Mouse (Mus musculus): ENCODE data around the gene Pnpla8. TPM values are rescaled to one million over a fixed set of nuclear protein-coding genes. Genes with fewer than 3 reads are reported as not detected.

The Pnpla8 gene
- polyA plus RNA-seq, 1 experiment from 2014 or later = 133 TPM

DNA sequence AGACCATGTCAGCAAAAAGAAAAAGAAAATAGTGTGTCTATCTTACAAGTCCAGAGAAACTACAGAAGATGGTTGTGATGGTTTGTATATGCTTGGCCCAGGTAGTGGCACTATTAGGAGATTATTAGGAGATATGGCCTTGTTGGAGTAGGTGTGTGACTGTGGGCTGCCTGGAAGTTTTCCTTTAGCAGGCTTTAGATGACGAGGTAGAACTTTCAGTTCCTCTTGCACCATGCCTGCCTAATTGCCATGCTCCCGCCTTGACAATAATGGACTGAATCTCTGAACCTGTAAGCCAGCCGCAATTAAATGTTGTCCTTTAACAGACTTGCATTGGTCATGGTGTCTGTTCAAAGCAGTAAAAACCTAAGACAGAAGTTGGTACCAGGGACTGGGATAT lies 9.6 kb upstream of the Pnpla8 start:
- DNase-seq (ENCODE audit: low spot score) (no peak), ATAC-seq (no peak)
- 92% methylated on average over 3 of the region's 3 CpGs for WGBS

DNA sequence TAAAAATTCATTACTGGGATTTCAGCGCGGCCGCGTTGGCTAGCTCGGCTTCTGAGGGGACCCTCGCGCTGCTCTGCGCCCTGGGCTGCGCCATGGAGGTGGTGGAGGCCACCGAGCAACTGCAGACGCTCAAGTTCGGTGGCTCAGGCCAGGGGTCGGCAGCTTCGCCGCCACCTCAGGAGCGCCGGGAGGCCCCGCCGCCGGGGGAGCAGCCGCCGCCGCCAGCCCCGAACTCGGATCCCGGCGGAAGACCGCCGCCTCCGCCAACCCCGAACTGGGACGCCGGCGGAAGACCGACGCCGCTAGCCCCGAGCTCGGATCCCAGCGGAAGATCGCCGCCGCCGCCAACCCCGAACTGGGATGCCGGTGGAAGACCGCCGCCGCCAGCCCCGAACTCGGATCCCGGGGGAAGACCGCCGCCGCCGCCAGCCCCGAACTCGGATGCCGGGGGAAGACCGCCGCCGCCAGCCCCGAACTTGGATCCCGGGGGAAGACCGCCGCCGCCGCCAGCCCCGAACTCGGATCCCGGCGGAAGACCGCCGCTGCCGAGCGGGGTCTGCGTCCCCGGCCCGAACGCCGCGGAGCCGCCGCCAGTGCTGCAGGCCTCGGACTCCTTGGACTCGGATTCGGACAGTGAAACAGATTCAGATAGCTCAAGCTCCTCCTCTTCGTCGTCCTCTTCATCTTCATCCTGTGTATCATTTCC lies 634 bp downstream of the Pnpla8 start:
- H3K9ac ChIP-seq (ENCODE audit: low read length) = peak overlapping the region; percentile 73
- WGBS = 2% methylated on average over 88 of the region's 89 CpGs
- H3K4me1 ChIP-seq (ENCODE audit: control insufficient read depth, insufficient read depth, low read length) = no peaks in the 10 kb centered on the region
- H3K27ac ChIP-seq (ENCODE audit: low read depth, low read length) = no peak overlapping the region
- H3K36me3 ChIP-seq (ENCODE audit: control insufficient read depth, insufficient read depth, low read length) = no peaks in the 10 kb centered on the region
- H3K4me3 ChIP-seq (ENCODE audit: low read depth, low read length) = peak overlapping the region; percentile 55
- H3K4me2 ChIP-seq (ENCODE audit: low read length) = peak overlapping the region; percentile 79
- no peaks in the 10 kb centered on the region for H3K9me3 ChIP-seq (replicated peaks; ENCODE audit: control insufficient read depth, low read length)
- no peaks in the 10 kb centered on the region for H3K27me3 ChIP-seq (replicated peaks; ENCODE audit: control insufficient read depth, insufficient read depth, low read length)
- ATAC-seq (peak; percentile 61; the same call in 1 of the 2 replicates), DNase-seq (ENCODE audit: low spot score) (peak; percentile 15)

More for the DNA sequence above, 9.6 kb upstream of the Pnpla8 start:
- no peak overlapping the region for H3K4me3 ChIP-seq (ENCODE audit: low read depth, low read length)
- H3K9me3 ChIP-seq (replicated peaks; ENCODE audit: control insufficient read depth, low read length) = no peaks in the 10 kb centered on the region
- no peaks in the 10 kb centered on the region for H3K27me3 ChIP-seq (replicated peaks; ENCODE audit: control insufficient read depth, insufficient read depth, low read length)
- peaks cover 17% of the 10 kb centered on the region for H3K4me1 ChIP-seq (ENCODE audit: control insufficient read depth, insufficient read depth, low read length)
- no peak overlapping the region for H3K4me2 ChIP-seq (ENCODE audit: low read length)
- H3K36me3 ChIP-seq (ENCODE audit: control insufficient read depth, insufficient read depth, low read length) = no peaks in the 10 kb centered on the region; the same call in 1 of the 2 replicates
- H3K27ac ChIP-seq (ENCODE audit: low read depth, low read length) = no peak overlapping the region
- no peak overlapping the region for H3K9ac ChIP-seq (ENCODE audit: low read length)

DNA sequence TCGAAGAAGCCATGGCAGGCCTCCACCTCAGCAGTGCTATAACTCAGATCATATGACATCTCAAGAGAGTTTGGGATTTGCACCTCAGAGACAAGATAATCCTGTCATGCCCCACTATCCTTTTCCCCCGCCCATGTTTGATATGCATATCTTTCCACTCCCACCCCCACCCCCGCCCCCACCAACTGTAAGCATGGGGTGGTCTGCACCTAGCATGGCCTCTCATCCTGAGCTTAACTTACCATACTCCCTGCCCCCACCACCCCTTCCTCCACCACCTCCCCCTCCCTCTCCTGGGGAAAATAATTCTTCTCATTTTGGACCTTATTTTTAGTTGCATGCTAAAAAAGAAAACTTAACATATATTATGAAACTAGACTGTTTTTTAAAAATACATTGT lies 1.9 kb downstream of the Pnpla8 start:
- DNase-seq (ENCODE audit: low spot score) (no peak), ATAC-seq (no peak)
- no peaks in the 10 kb centered on the region for H3K4me1 ChIP-seq (ENCODE audit: control insufficient read depth, insufficient read depth, low read length)
- no peak overlapping the region for H3K27ac ChIP-seq (ENCODE audit: low read depth, low read length)
- no peak overlapping the region for H3K4me3 ChIP-seq (ENCODE audit: low read depth, low read length)
- WGBS = 76% methylated on average over 3 of the region's 3 CpGs
- H3K9ac ChIP-seq (ENCODE audit: low read length) = no peak overlapping the region
- H3K4me2 ChIP-seq (ENCODE audit: low read length) = no peak overlapping the region
- no peaks in the 10 kb centered on the region for H3K27me3 ChIP-seq (replicated peaks; ENCODE audit: control insufficient read depth, insufficient read depth, low read length)
- no peaks in the 10 kb centered on the region for H3K9me3 ChIP-seq (replicated peaks; ENCODE audit: control insufficient read depth, low read length)
- H3K36me3 ChIP-seq (ENCODE audit: control insufficient read depth, insufficient read depth, low read length) = no peaks in the 10 kb centered on the region

DNA sequence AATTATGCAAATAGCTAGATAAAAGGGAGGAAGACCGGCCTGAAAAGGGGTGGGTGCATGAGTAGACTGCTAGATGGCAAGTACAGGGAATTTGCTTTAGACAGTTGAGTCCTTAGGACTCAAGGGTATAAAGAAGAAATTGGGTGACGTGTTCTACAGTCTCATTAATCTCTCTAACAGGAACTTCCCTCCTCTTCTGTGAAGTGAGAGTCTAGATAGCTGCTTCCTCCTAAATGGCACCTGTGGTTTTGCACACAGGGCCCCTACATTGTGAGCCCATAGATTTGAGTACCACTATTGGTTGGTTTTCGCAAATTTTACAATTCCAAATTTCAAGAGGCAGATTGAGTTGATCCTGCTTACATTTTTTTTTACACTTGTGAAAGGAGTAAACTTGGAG lies 3.5 kb downstream of the Pnpla8 start:
- no peak overlapping the region for H3K9ac ChIP-seq (ENCODE audit: low read length)
- H3K27ac ChIP-seq (ENCODE audit: low read depth, low read length) = no peak overlapping the region
- DNase-seq (ENCODE audit: low spot score) = no peak
- ATAC-seq = no peak
- WGBS = 71% methylated on average over 3 of the region's 3 CpGs
- no peak overlapping the region for H3K4me3 ChIP-seq (ENCODE audit: low read depth, low read length)
- H3K36me3 ChIP-seq (ENCODE audit: control insufficient read depth, insufficient read depth, low read length) = no peaks in the 10 kb centered on the region
- no peaks in the 10 kb centered on the region for H3K9me3 ChIP-seq (replicated peaks; ENCODE audit: control insufficient read depth, low read length)
- no peak overlapping the region for H3K4me2 ChIP-seq (ENCODE audit: low read length)
- H3K27me3 ChIP-seq (replicated peaks; ENCODE audit: control insufficient read depth, insufficient read depth, low read length) = no peaks in the 10 kb centered on the region
- no peaks in the 10 kb centered on the region for H3K4me1 ChIP-seq (ENCODE audit: control insufficient read depth, insufficient read depth, low read length)

DNA sequence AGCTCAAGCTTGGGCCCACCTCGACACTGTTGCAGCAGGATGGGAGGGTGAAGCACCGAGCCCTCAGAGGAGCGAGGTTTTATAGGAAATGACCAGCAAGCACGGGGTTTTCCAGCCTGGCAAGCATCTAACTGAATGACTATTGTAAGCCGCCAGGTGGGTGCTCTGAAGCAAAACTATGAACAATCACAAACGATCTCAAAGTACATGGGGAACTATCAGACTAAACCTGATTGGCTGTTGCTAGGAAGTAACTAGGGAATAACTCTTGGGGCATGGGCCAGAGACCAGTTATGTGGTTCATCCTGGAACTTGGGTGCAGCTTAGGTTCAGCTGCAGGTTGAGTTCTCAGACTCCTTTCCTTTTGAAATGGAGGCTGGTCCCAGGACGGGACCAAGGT lies 19.9 kb downstream of the Pnpla8 start:
- H3K4me1 ChIP-seq (ENCODE audit: control insufficient read depth, insufficient read depth, low read length) = no peaks in the 10 kb centered on the region
- no peaks in the 10 kb centered on the region for H3K9me3 ChIP-seq (replicated peaks; ENCODE audit: control insufficient read depth, low read length)
- no peaks in the 10 kb centered on the region for H3K27me3 ChIP-seq (replicated peaks; ENCODE audit: control insufficient read depth, insufficient read depth, low read length)
- ATAC-seq = no peak
- no peak overlapping the region for H3K4me2 ChIP-seq (ENCODE audit: low read length)
- no peak overlapping the region for H3K4me3 ChIP-seq (ENCODE audit: low read depth, low read length)
- H3K27ac ChIP-seq (ENCODE audit: low read depth, low read length) = no peak overlapping the region
- WGBS = 62% methylated on average over 7 of the region's 7 CpGs
- no peak overlapping the region for H3K9ac ChIP-seq (ENCODE audit: low read length)
- DNase-seq (ENCODE audit: low spot score) = no peak
- no peaks in the 10 kb centered on the region for H3K36me3 ChIP-seq (ENCODE audit: control insufficient read depth, insufficient read depth, low read length)

DNA sequence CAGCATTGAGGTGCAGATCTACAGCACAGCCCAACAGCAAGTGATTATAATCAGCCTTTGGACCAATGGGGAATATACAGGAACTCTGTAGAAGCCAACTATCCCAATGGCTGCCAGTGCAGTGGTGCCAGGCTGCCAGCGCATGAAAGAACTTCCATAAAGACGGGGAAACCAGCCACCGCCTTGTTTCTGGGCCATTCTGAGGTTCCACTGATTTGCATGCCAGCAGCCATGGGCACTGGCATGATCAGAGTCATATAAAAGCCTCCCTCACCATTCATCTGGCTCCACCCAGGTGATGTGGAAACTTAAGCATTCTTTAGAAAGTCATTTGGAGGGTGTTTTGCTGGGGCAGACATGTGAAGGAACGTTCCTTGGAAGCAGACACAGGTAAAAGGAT lies 21.2 kb downstream of the Pnpla8 start:
- H3K4me2 ChIP-seq (ENCODE audit: low read length) = no peak overlapping the region
- no peaks in the 10 kb centered on the region for H3K9me3 ChIP-seq (replicated peaks; ENCODE audit: control insufficient read depth, low read length)
- no peaks in the 10 kb centered on the region for H3K4me1 ChIP-seq (ENCODE audit: control insufficient read depth, insufficient read depth, low read length)
- H3K27me3 ChIP-seq (replicated peaks; ENCODE audit: control insufficient read depth, insufficient read depth, low read length) = no peaks in the 10 kb centered on the region
- H3K36me3 ChIP-seq (ENCODE audit: control insufficient read depth, insufficient read depth, low read length) = no peaks in the 10 kb centered on the region
- H3K27ac ChIP-seq (ENCODE audit: low read depth, low read length) = no peak overlapping the region
- WGBS = 92% methylated on average over 4 of the region's 4 CpGs
- DNase-seq (ENCODE audit: low spot score) = no peak
- ATAC-seq = no peak
- no peak overlapping the region for H3K4me3 ChIP-seq (ENCODE audit: low read depth, low read length)
- no peak overlapping the region for H3K9ac ChIP-seq (ENCODE audit: low read length)

DNA sequence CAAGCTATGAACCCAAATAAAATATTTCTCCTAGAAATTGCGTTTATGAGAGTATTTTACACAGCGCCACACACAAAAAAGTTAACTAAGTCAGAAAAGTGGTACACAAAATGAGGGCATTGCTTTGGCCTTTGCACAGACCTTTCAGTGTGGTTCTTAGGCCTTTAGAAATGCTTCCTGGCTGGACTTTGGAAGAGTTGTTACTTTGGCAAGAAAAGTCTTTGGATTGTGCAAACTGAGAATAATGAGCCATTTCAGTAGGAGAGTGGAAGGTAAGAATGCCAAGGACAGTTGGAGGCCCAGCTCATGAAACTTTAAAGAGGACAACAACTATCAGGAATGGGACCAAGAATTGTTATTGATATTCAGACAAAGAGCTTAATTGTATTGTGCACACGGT lies 24.6 kb downstream of the Pnpla8 start:
- Histone ChIP-seq H3K27me3 (replicated peaks; ENCODE audit: control insufficient read depth, insufficient read depth, low read length) (no peaks in the 10 kb centered on the region), H3K27ac (ENCODE audit: low read depth, low read length) (no peak overlapping the region), H3K9me3 (replicated peaks; ENCODE audit: control insufficient read depth, low read length) (no peaks in the 10 kb centered on the region), H3K4me3 (ENCODE audit: low read depth, low read length) (no peak overlapping the region), H3K4me2 (ENCODE audit: low read length) (no peak overlapping the region), H3K9ac (ENCODE audit: low read length) (no peak overlapping the region), H3K36me3 (ENCODE audit: control insufficient read depth, insufficient read depth, low read length) (no peaks in the 10 kb centered on the region), H3K4me1 (ENCODE audit: control insufficient read depth, insufficient read depth, low read length) (no peaks in the 10 kb centered on the region)
- 82% methylated on average over 3 of the region's 3 CpGs for WGBS
- ATAC-seq (no peak), DNase-seq (ENCODE audit: low spot score) (no peak)

DNA sequence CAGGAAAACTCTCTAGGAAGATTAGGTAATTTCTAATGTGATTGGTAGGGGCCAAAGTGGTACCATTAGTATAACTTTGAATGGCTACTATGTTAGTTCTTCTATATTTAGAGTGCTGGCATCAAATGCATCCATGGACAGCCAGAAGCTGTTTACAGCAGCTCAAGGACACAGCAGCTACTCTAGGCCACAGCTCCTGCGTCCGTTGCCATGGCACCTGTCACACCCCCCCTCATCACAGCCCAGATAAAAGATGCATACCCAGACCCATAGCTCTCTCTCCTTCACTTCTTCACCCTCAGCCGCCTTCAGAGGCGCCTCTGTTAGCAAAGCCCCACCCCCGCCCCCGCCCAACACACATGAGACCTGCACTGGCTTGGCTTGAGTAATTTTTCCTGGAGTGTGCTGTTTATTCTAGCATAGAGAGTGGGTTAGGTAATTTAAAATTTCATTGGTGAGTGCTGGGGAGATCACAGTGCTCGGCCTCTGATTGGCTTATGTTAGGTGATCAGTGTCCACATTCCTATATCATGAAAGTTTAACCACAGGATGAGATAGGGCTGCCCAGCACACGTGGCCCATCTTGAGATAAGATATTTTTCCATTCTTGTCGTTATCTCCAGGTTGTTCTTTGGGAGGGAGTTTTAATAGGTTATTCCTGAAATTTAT lies 27.3 kb downstream of the Pnpla8 start:
- Histone ChIP-seq H3K9ac (ENCODE audit: low read length) (no peak overlapping the region), H3K27me3 (replicated peaks; ENCODE audit: control insufficient read depth, insufficient read depth, low read length) (no peaks in the 10 kb centered on the region), H3K9me3 (replicated peaks; ENCODE audit: control insufficient read depth, low read length) (no peaks in the 10 kb centered on the region), H3K4me1 (ENCODE audit: control insufficient read depth, insufficient read depth, low read length) (no peaks in the 10 kb centered on the region), H3K4me3 (ENCODE audit: low read depth, low read length) (no peak overlapping the region), H3K4me2 (ENCODE audit: low read length) (no peak overlapping the region), H3K36me3 (ENCODE audit: control insufficient read depth, insufficient read depth, low read length) (no peaks in the 10 kb centered on the region), H3K27ac (ENCODE audit: low read depth, low read length) (no peak overlapping the region)
- WGBS = 86% methylated on average over 9 of the region's 9 CpGs
- DNase-seq (ENCODE audit: low spot score) = no peak
- ATAC-seq = no peak

DNA sequence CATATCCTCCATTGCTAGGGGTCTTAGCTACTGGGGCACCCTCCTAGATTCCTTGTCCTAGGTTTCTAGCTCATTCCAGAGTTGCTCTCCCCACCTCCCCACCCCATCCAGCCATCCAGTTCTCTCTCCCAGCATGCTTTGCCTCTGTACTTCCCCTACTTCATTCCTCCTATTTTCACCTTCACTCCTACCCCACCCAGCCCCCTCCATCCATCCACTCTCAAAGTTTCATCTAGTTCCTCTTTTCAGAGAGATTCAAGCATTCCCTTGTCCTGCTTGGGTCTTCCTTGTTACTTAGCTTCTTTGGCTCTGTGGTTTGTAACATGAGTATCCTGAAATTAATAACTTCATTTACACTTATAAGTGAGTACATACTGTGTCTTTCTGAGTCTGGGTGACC lies 41.4 kb downstream of the Pnpla8 start:
- no peak overlapping the region for H3K4me3 ChIP-seq (ENCODE audit: low read depth, low read length)
- no peaks in the 10 kb centered on the region for H3K36me3 ChIP-seq (ENCODE audit: control insufficient read depth, insufficient read depth, low read length)
- H3K9ac ChIP-seq (ENCODE audit: low read length) = no peak overlapping the region
- ATAC-seq (no peak), DNase-seq (ENCODE audit: low spot score) (no peak)
- H3K27me3 ChIP-seq (replicated peaks; ENCODE audit: control insufficient read depth, insufficient read depth, low read length) = no peaks in the 10 kb centered on the region
- H3K9me3 ChIP-seq (replicated peaks; ENCODE audit: control insufficient read depth, low read length) = no peaks in the 10 kb centered on the region
- H3K4me2 ChIP-seq (ENCODE audit: low read length) = no peak overlapping the region
- no peak overlapping the region for H3K27ac ChIP-seq (ENCODE audit: low read depth, low read length)
- no peaks in the 10 kb centered on the region for H3K4me1 ChIP-seq (ENCODE audit: control insufficient read depth, insufficient read depth, low read length)

Data from forebrain, embryonic 14.5 days (tissue).